Mouse (Mus musculus) cerebellum, adult 2 months (tissue): ENCODE data around the gene Sfn.

Experiments used
- CTCF ChIP-seq: fragments of 200-500 bp; IDR thresholded peaks from 2 replicates; pipeline ENCODE4 v1.5.1; 2011; ENCODE audit warnings: low read depth, mild to moderate bottlenecking, control low read depth, low read length, moderate library complexity, borderline replicate concordance; ENCODE audit not compliant: insufficient read depth
- POLR2A ChIP-seq: fragments of 200-500 bp; IDR thresholded peaks from 2 replicates; pipeline ENCODE4 v1.6.1; 2011; ENCODE audit warnings: low read length, control low read depth, borderline replicate concordance; ENCODE audit not compliant: insufficient read depth

DNA sequence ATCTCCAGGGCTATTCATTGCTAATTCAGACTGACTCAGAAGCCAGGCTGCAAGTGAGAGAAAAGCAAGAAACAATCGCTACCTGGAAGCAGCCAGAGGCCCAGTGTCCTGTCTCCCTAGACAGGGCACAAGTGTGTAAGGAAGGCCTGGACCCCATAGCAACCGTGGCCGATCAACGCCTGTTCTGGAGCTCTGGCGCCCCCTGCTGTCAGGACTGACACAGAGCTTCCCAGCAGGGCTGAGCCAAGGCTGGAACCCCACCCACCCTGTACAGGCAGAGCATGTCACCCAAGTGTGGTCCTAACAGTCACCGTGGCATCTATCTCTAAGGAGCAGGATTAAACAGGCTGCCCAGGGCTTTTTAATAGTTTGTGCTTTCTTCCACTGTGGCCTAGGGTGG, 7.8 kb upstream of the Sfn start:
- TF ChIP-seq POLR2A (no peak), CTCF (peak; percentile 80)
